Comparison of ENCODE assay signal across 21 mouse cellular contexts in the genomic region with DNA sequence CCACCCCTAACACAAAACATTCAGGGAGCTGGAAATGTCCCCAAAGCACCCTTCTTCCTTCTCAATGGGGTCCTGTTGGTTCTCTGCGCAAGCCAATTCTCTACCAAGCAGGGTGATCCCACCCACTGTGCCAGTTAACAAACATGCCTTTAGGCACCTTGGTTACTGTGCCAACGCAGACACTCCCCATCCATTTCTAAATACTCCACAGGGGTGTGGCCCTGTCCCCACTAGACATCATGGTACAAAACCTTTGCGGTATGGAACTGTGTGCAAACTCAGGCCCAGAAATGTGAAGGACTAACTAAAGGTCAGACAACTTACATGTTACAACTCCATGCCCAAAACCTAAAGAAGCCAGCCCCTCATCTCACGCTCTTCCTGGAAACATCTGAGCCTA. TPM values are rescaled to one million over a fixed set of nuclear protein-coding genes. Genes with fewer than 3 reads are reported as not detected.
A peak's percentile ranks its signal among the peaks of the same experiment; 100 is the strongest.
DNase-seq lines count a peak whose midpoint lies in the region; ATAC-seq lines count a peak whose summit lies in the region.
"Had no signal": no experiment of that assay in that cellular context is flagged by ENCODE, and none has a peak within 500 bp of the region (broad histone marks: within the 10 kb centered on the region; RNA-seq: fewer than 3 reads in every experiment).

No protein-coding gene starts in this region.

- H3K36me3 ChIP-seq in hindbrain, embryonic 10.5 days: peaks cover 51% of the 10 kb centered on the region
- H3K36me3 ChIP-seq in hindbrain, embryonic 12.5 days: peaks cover 33% of the 10 kb centered on the region
- H3K36me3 ChIP-seq in intestine, embryonic 16.5 days (ENCODE audit: control insufficient read depth, insufficient read depth, low read length): peaks cover 11% of the 10 kb centered on the region
- H3K36me3 ChIP-seq: liver, embryonic 15.5 days had no signal

- H3K27ac ChIP-seq in hindbrain, embryonic 10.5 days: peak overlapping the region; percentile 5; the same call in 1 of the 2 replicates
- H3K27ac ChIP-seq in hindbrain, embryonic 12.5 days: no peak overlapping the region
- H3K27ac ChIP-seq in intestine, embryonic 16.5 days (ENCODE audit: low read length): no peak overlapping the region
- H3K27ac ChIP-seq: forebrain, embryonic 13.5 days; hindbrain, postnatal 0 days; liver, embryonic 15.5 days; midbrain, embryonic 13.5 days had no signal

- no peak for DNase-seq in hindbrain, embryonic 10.5 days (ENCODE audit: low spot score)
- DNase-seq in urinary bladder, postnatal 14 days (ENCODE audit: low spot score): peak; percentile 30
- no peak for DNase-seq in urinary bladder, postnatal 4 days (ENCODE audit: low spot score in 2 of 2)
- DNase-seq in lung, postnatal 36 days: peak; percentile 62
- no peak for DNase-seq in right cerebral cortex, postnatal 14 days
- DNase-seq: adrenal gland, postnatal 36 days; cerebellum, adult 9-10 months; kidney, postnatal 25 days; liver; right cerebral cortex, postnatal 25 days; spleen, adult 18-20 months; thymus, postnatal 25 days had no signal

- no peak overlapping the region for H3K9ac ChIP-seq in hindbrain, embryonic 12.5 days
- no peak overlapping the region for H3K9ac ChIP-seq in intestine, embryonic 16.5 days (ENCODE audit: low read depth, low read length)
- H3K9ac ChIP-seq: forebrain, embryonic 13.5 days; liver, embryonic 15.5 days; midbrain, embryonic 13.5 days had no signal

- 92% methylated on average over 4 of the region's 4 CpGs for WGBS in hindbrain, embryonic 10.5 days
- whole genome bisulfite sequencing in hindbrain, embryonic 12.5 days: 91% methylated on average over 4 of the region's 4 CpGs
- WGBS in intestine, embryonic 16.5 days: 86% methylated on average over 4 of the region's 4 CpGs

- peaks cover 19% of the 10 kb centered on the region for H3K4me1 ChIP-seq in hindbrain, embryonic 10.5 days (replicated peaks)
- H3K4me1 ChIP-seq in hindbrain, embryonic 12.5 days: peaks cover 18% of the 10 kb centered on the region
- peaks cover 20% of the 10 kb centered on the region; the same call in 1 of the 2 replicates for H3K4me1 ChIP-seq in intestine, embryonic 16.5 days (ENCODE audit: control insufficient read depth, insufficient read depth, low read length)

- H3K4me2 ChIP-seq in hindbrain, embryonic 12.5 days (replicated peaks): no peak overlapping the region
- H3K4me2 ChIP-seq in intestine, embryonic 16.5 days (ENCODE audit: low read depth, low read length): no peak overlapping the region
- H3K4me2 ChIP-seq: forebrain, embryonic 13.5 days; heart, embryonic 11.5 days; liver, embryonic 15.5 days; midbrain, embryonic 13.5 days had no signal

- H3K27me3 ChIP-seq in hindbrain, embryonic 10.5 days (ENCODE audit: insufficient read depth, poor library complexity, severe bottlenecking): no peaks in the 10 kb centered on the region
- no peaks in the 10 kb centered on the region for H3K27me3 ChIP-seq in hindbrain, embryonic 12.5 days
- no peaks in the 10 kb centered on the region for H3K27me3 ChIP-seq in intestine, embryonic 16.5 days (replicated peaks; ENCODE audit: control insufficient read depth, insufficient read depth, low read length)
- H3K27me3 ChIP-seq: forebrain, embryonic 13.5 days; liver, embryonic 15.5 days; midbrain, embryonic 13.5 days had no signal

- no peak for ATAC-seq in hindbrain, embryonic 12.5 days (ENCODE audit: low FRiP score)
- no peak for ATAC-seq in intestine, embryonic 16.5 days
- ATAC-seq: forebrain, embryonic 13.5 days; hindbrain, postnatal 0 days; intestine, postnatal 0 days; midbrain, embryonic 13.5 days had no signal

- H3K9me3 ChIP-seq in hindbrain, embryonic 10.5 days: no peaks in the 10 kb centered on the region
- no peaks in the 10 kb centered on the region for H3K9me3 ChIP-seq in hindbrain, embryonic 12.5 days (replicated peaks)
- no peaks in the 10 kb centered on the region for H3K9me3 ChIP-seq in intestine, embryonic 16.5 days (ENCODE audit: control insufficient read depth, low read length)
- H3K9me3 ChIP-seq: forebrain, embryonic 13.5 days; liver, embryonic 15.5 days; midbrain, embryonic 13.5 days had no signal

- no peak overlapping the region for H3K4me3 ChIP-seq in hindbrain, embryonic 10.5 days
- H3K4me3 ChIP-seq in hindbrain, embryonic 12.5 days: no peak overlapping the region
- no peak overlapping the region for H3K4me3 ChIP-seq in intestine, embryonic 16.5 days (ENCODE audit: low read length)
- H3K4me3 ChIP-seq: erythroblast, embryonic 14.5 days; forebrain, embryonic 13.5 days; liver, embryonic 15.5 days; midbrain, embryonic 13.5 days had no signal

RNA-seq across cellular contexts. Expression of gene Ptk7, which starts 36.2 kb away (rescaled TPM):
- polyA plus RNA-seq in hindbrain, embryonic 10.5 days (2016; fragmentation: Nextera tagmentation; extraction: Ambion mirVana): 67.2 and 76.8 TPM in 2 replicates
- 80.9 and 81.9 TPM in 2 replicates for polyA plus RNA-seq in hindbrain, embryonic 12.5 days (2016; fragmentation: Nextera tagmentation; extraction: Ambion mirVana)
- 53.2 and 54.4 TPM in 2 replicates for polyA plus RNA-seq in intestine, embryonic 16.5 days (2015; fragmentation: Nextera tagmentation; extraction: Ambion mirVana)

RNA-seq across cellular contexts. Expression of gene Srf, which starts 37.1 kb away (rescaled TPM):
- polyA plus RNA-seq in hindbrain, embryonic 10.5 days (2016; fragmentation: Nextera tagmentation; extraction: Ambion mirVana): 5.9 and 7.8 TPM in 2 replicates
- polyA plus RNA-seq in hindbrain, embryonic 12.5 days (2016; fragmentation: Nextera tagmentation; extraction: Ambion mirVana): 5.9 and 8.1 TPM in 2 replicates
- 4.9 and 5.9 TPM in 2 replicates for polyA plus RNA-seq in intestine, embryonic 16.5 days (2015; fragmentation: Nextera tagmentation; extraction: Ambion mirVana)

RNA-seq across cellular contexts. Expression of gene Cul9, which starts 46.9 kb away (rescaled TPM):
- 4.5 and 7.6 TPM in 2 replicates for polyA plus RNA-seq in hindbrain, embryonic 10.5 days (2016; fragmentation: Nextera tagmentation; extraction: Ambion mirVana)
- 14.1 and 14.9 TPM in 2 replicates for polyA plus RNA-seq in hindbrain, embryonic 12.5 days (2016; fragmentation: Nextera tagmentation; extraction: Ambion mirVana)
- polyA plus RNA-seq in intestine, embryonic 16.5 days (2015; fragmentation: Nextera tagmentation; extraction: Ambion mirVana): 2.8 and 3.0 TPM in 2 replicates

RNA-seq across cellular contexts. Expression of gene Klc4, which starts 52.7 kb away (rescaled TPM):
- polyA plus RNA-seq in hindbrain, embryonic 10.5 days (2016; fragmentation: Nextera tagmentation; extraction: Ambion mirVana): 35.3 and 38.1 TPM in 2 replicates
- 37.8 and 40.0 TPM in 2 replicates for polyA plus RNA-seq in hindbrain, embryonic 12.5 days (2016; fragmentation: Nextera tagmentation; extraction: Ambion mirVana)
- 93.7 and 104 TPM in 2 replicates for polyA plus RNA-seq in intestine, embryonic 16.5 days (2015; fragmentation: Nextera tagmentation; extraction: Ambion mirVana)

RNA-seq across cellular contexts. Expression of gene Mrpl2, which starts 52.9 kb away (rescaled TPM):
- polyA plus RNA-seq in hindbrain, embryonic 10.5 days (2016; fragmentation: Nextera tagmentation; extraction: Ambion mirVana): 115 and 119 TPM in 2 replicates
- polyA plus RNA-seq in hindbrain, embryonic 12.5 days (2016; fragmentation: Nextera tagmentation; extraction: Ambion mirVana): 79.7 and 88.2 TPM in 2 replicates
- polyA plus RNA-seq in intestine, embryonic 16.5 days (2015; fragmentation: Nextera tagmentation; extraction: Ambion mirVana): 164 and 170 TPM in 2 replicates

Comparison
In these comparisons a context has a peak if more than half of its experiments do, and no peak if none do; other contexts are left out.
1. DNase-seq: peak in urinary bladder, postnatal 14 days (single experiment) and lung, postnatal 36 days (single experiment); none in hindbrain, embryonic 10.5 days (single experiment), urinary bladder, postnatal 4 days (0 of 2) and right cerebral cortex, postnatal 14 days (single experiment).